Mouse (Mus musculus): Measurements from ENCODE around the gene Smndc1. TPM values are rescaled to one million over a fixed set of nuclear protein-coding genes. Genes with fewer than 3 reads are reported as not detected.
"Not testable (repeated sequence)": the region's sequence is repeated elsewhere in the genome, so short reads cannot be mapped to it uniquely, and the experiment has no call there.

The Smndc1 gene
- polyA plus RNA-seq, 1 experiment from 2014 or later, result 43.5 TPM

- WGBS, result 64% methylated on average over 3 of the region's 3 CpGs
- H3K9ac ChIP-seq (replicated peaks; ENCODE audit: low read depth, low read length); H3K9me3 ChIP-seq (ENCODE audit: control insufficient read depth, low read depth, low read length); H3K4me1 ChIP-seq (ENCODE audit: control insufficient read depth, insufficient read depth, low read length); H3K4me3 ChIP-seq (ENCODE audit: low read depth, low read length); H3K27ac ChIP-seq (ENCODE audit: low read length); ATAC-seq (ENCODE audit: insufficient number of reproducible peaks, insufficient read depth, low FRiP score, low read depth); H3K4me2 ChIP-seq (replicated peaks; ENCODE audit: low read depth, low read length); H3K36me3 ChIP-seq (ENCODE audit: control insufficient read depth, insufficient read depth, low read length); H3K27me3 ChIP-seq (ENCODE audit: control insufficient read depth, insufficient read depth, low read length): not testable (repeated sequence)
These were observed 4.6 kb upstream of the Smndc1 start for GRCm38 (mm10) chr19:53394956-53395355.

DNA sequence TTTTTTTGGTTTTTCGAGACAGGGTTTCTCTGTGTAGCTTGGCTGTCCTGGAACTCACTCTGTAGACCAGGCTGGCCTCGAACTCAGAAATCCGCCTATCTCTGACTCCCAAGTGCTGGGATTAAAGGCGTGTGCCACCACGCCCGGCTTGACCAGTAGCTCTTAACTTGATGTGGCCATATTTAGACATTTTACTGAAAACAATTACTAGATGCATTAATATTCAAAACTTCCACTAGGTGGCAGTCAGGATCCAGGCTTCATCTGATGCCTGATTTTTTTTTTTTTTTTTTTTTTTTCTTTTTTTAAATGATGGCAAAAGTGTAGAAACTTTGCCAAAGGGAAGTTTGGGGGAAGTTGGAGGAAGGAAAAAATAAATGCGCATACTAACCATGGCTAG is 4.2 kb upstream of the Smndc1 start:
- H3K4me2 ChIP-seq (replicated peaks; ENCODE audit: low read depth, low read length), result no peak overlapping the region
- ATAC-seq (ENCODE audit: insufficient number of reproducible peaks, insufficient read depth, low FRiP score, low read depth), result no peak
- H3K36me3 ChIP-seq (ENCODE audit: control insufficient read depth, insufficient read depth, low read length), result no peaks in the 10 kb centered on the region
- H3K27ac ChIP-seq (ENCODE audit: low read length), result no peak overlapping the region
- H3K4me1 ChIP-seq (ENCODE audit: control insufficient read depth, insufficient read depth, low read length), result peaks cover 6% of the 10 kb centered on the region; the same call in 1 of the 2 replicates
- 14% methylated on average over 7 of the region's 7 CpGs for WGBS
- no peaks in the 10 kb centered on the region for H3K27me3 ChIP-seq (ENCODE audit: control insufficient read depth, insufficient read depth, low read length)
- no peaks in the 10 kb centered on the region for H3K9me3 ChIP-seq (ENCODE audit: control insufficient read depth, low read depth, low read length)
- no peak overlapping the region for H3K4me3 ChIP-seq (ENCODE audit: low read depth, low read length)
- H3K9ac ChIP-seq (replicated peaks; ENCODE audit: low read depth, low read length), result no peak overlapping the region

- no peak overlapping the region for H3K4me3 ChIP-seq (ENCODE audit: low read depth, low read length)
- no peak overlapping the region for H3K9ac ChIP-seq (replicated peaks; ENCODE audit: low read depth, low read length)
- no peaks in the 10 kb centered on the region for H3K9me3 ChIP-seq (ENCODE audit: control insufficient read depth, low read depth, low read length)
- H3K27me3 ChIP-seq (ENCODE audit: control insufficient read depth, insufficient read depth, low read length), result no peaks in the 10 kb centered on the region
- H3K4me1 ChIP-seq (ENCODE audit: control insufficient read depth, insufficient read depth, low read length), result peaks cover 9% of the 10 kb centered on the region
- ATAC-seq (ENCODE audit: insufficient number of reproducible peaks, insufficient read depth, low FRiP score, low read depth), result no peak
- H3K36me3 ChIP-seq (ENCODE audit: control insufficient read depth, insufficient read depth, low read length), result peaks cover 1% of the 10 kb centered on the region
- no peak overlapping the region for H3K27ac ChIP-seq (ENCODE audit: low read length)
- H3K4me2 ChIP-seq (replicated peaks; ENCODE audit: low read depth, low read length), result no peak overlapping the region
These were observed 3.3 kb upstream of the Smndc1 start for GRCm38 (mm10) chr19:53393646-53394045.

DNA sequence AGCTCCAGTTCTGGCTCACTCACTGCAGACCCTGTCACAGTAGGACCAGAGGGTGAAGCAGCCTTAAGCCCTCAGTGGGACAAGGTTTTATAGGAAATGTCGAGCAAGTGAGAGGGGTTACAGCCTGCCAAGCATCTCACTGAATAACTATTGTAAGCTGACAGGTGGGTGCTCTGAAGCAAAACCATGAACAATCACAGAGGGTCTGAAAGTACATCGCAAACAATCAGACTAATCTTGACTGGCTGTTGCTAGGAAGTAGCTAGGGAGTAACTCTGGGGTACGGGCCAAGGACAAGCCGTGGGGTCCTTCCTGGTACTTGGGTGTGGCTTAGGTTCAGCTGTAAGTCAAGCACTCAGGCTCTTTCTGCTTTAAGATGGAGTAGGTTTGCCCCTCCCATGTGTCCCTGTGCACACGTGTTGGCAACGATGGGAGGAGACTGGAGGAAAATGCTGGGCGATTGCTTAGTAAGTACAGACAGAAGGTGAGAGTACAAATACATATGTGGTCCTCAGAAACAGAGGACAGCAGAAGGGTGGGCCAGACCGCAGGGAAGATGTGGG is 2.5 kb upstream of the Smndc1 start:
- no peak overlapping the region for H3K4me3 ChIP-seq (ENCODE audit: low read depth, low read length)
- H3K9ac ChIP-seq (replicated peaks; ENCODE audit: low read depth, low read length), result no peak overlapping the region
- peaks cover 9% of the 10 kb centered on the region for H3K36me3 ChIP-seq (ENCODE audit: control insufficient read depth, insufficient read depth, low read length)
- no peak overlapping the region for H3K27ac ChIP-seq (ENCODE audit: low read length)
- peaks cover 9% of the 10 kb centered on the region for H3K4me1 ChIP-seq (ENCODE audit: control insufficient read depth, insufficient read depth, low read length)
- no peaks in the 10 kb centered on the region for H3K27me3 ChIP-seq (ENCODE audit: control insufficient read depth, insufficient read depth, low read length)
- 63% methylated on average over 8 of the region's 8 CpGs for WGBS
- ATAC-seq (ENCODE audit: insufficient number of reproducible peaks, insufficient read depth, low FRiP score, low read depth), result no peak
- no peak overlapping the region for H3K4me2 ChIP-seq (replicated peaks; ENCODE audit: low read depth, low read length)
- H3K9me3 ChIP-seq (ENCODE audit: control insufficient read depth, low read depth, low read length), result no peaks in the 10 kb centered on the region

- no peaks in the 10 kb centered on the region for H3K27me3 ChIP-seq (ENCODE audit: control insufficient read depth, insufficient read depth, low read length)
- 82% methylated on average over 5 of the region's 5 CpGs for WGBS
- H3K4me3 ChIP-seq (ENCODE audit: low read depth, low read length), result peak overlapping the region; percentile 99; the same call in 1 of the 2 replicates
These were observed 1.4 kb upstream of the Smndc1 start for GRCm38 (mm10) chr19:53391787-53392186.

GRCm38 (mm10) chr19:53391386-53391785 is 1.0 kb upstream of the Smndc1 start:
- H3K9ac ChIP-seq (replicated peaks; ENCODE audit: low read depth, low read length), result peak overlapping the region; percentile 70
- H3K36me3 ChIP-seq (ENCODE audit: control insufficient read depth, insufficient read depth, low read length), result peaks cover 21% of the 10 kb centered on the region
- WGBS, result 48% methylated on average over 8 of the region's 8 CpGs
- no peaks in the 10 kb centered on the region for H3K9me3 ChIP-seq (ENCODE audit: control insufficient read depth, low read depth, low read length)
- H3K4me1 ChIP-seq (ENCODE audit: control insufficient read depth, insufficient read depth, low read length), result peaks cover 9% of the 10 kb centered on the region
- H3K4me2 ChIP-seq (replicated peaks; ENCODE audit: low read depth, low read length), result peak overlapping the region; percentile 56
- peak overlapping the region; percentile 99 for H3K4me3 ChIP-seq (ENCODE audit: low read depth, low read length)
- no peaks in the 10 kb centered on the region for H3K27me3 ChIP-seq (ENCODE audit: control insufficient read depth, insufficient read depth, low read length)
- H3K27ac ChIP-seq (ENCODE audit: low read length), result no peak overlapping the region
- no peak for ATAC-seq (ENCODE audit: insufficient number of reproducible peaks, insufficient read depth, low FRiP score, low read depth)

More at GRCm38 (mm10) chr19:53391787-53392186, 1.4 kb upstream of the Smndc1 start:
- Histone ChIP-seq H3K4me1 (ENCODE audit: control insufficient read depth, insufficient read depth, low read length) (peaks cover 9% of the 10 kb centered on the region), H3K9ac (replicated peaks; ENCODE audit: low read depth, low read length) (no peak overlapping the region), H3K9me3 (ENCODE audit: control insufficient read depth, low read depth, low read length) (no peaks in the 10 kb centered on the region), H3K4me2 (replicated peaks; ENCODE audit: low read depth, low read length) (peak overlapping the region; percentile 56), H3K36me3 (ENCODE audit: control insufficient read depth, insufficient read depth, low read length) (peaks cover 20% of the 10 kb centered on the region), H3K27ac (ENCODE audit: low read length) (no peak overlapping the region)
- ATAC-seq (ENCODE audit: insufficient number of reproducible peaks, insufficient read depth, low FRiP score, low read depth), result no peak

DNA sequence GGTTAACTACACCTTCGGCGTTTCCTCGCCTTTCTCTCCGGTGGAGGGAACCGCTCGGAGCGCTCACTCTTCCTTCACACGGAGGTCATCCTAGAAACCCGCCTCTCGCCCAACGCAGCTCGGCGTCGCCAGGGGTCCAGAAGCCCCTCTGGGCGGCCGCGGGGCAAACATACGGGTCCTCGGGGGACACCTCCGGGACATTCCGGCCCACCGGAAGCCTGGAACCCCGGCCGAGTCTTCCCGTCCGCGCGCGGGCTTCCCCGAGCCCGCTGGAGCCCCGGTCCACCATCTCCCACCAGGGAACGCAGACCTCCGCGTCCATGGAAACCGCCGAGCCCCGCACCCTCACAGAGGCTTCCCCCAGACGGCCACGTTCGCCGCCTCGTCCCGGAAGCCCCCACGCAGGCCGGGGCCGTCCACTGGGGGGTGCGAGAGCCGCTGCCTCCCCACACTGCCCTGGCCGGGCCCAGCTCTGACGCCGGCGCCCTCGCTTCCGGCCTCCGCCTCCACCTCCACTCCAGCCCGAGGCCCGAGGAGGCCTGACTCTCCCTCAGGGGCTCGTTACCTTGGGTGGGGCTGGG is 437 bp downstream of the Smndc1 start:
- Histone ChIP-seq H3K36me3 (ENCODE audit: control insufficient read depth, insufficient read depth, low read length) (peaks cover 32% of the 10 kb centered on the region), H3K4me3 (ENCODE audit: low read depth, low read length) (peak overlapping the region; percentile 99), H3K4me2 (replicated peaks; ENCODE audit: low read depth, low read length) (peak overlapping the region; percentile 39), H3K9me3 (ENCODE audit: control insufficient read depth, low read depth, low read length) (no peaks in the 10 kb centered on the region), H3K27ac (ENCODE audit: low read length) (peak overlapping the region; percentile 99), H3K4me1 (ENCODE audit: control insufficient read depth, insufficient read depth, low read length) (peaks cover 9% of the 10 kb centered on the region), H3K9ac (replicated peaks; ENCODE audit: low read depth, low read length) (peak overlapping the region; percentile 99), H3K27me3 (ENCODE audit: control insufficient read depth, insufficient read depth, low read length) (no peaks in the 10 kb centered on the region)
- WGBS, result under 1% methylated on average over 59 of the region's 59 CpGs
- ATAC-seq (ENCODE audit: insufficient number of reproducible peaks, insufficient read depth, low FRiP score, low read depth), result peak; percentile 87

- Histone ChIP-seq H3K4me2 (replicated peaks; ENCODE audit: low read depth, low read length) (peak overlapping the region; percentile 39), H3K4me3 (ENCODE audit: low read depth, low read length) (peak overlapping the region; percentile 99), H3K27ac (ENCODE audit: low read length) (peak overlapping the region; percentile 99; the same call in 1 of the 2 replicates), H3K27me3 (ENCODE audit: control insufficient read depth, insufficient read depth, low read length) (no peaks in the 10 kb centered on the region), H3K4me1 (ENCODE audit: control insufficient read depth, insufficient read depth, low read length) (peaks cover 9% of the 10 kb centered on the region), H3K9ac (replicated peaks; ENCODE audit: low read depth, low read length) (peak overlapping the region; percentile 99), H3K9me3 (ENCODE audit: control insufficient read depth, low read depth, low read length) (no peaks in the 10 kb centered on the region), H3K36me3 (ENCODE audit: control insufficient read depth, insufficient read depth, low read length) (peaks cover 36% of the 10 kb centered on the region)
- WGBS, result 16% methylated on average over 6 of the region's 6 CpGs
- no peak for ATAC-seq (ENCODE audit: insufficient number of reproducible peaks, insufficient read depth, low FRiP score, low read depth)
These were observed 961 bp downstream of the Smndc1 start for GRCm38 (mm10) chr19:53389417-53389816.

DNA sequence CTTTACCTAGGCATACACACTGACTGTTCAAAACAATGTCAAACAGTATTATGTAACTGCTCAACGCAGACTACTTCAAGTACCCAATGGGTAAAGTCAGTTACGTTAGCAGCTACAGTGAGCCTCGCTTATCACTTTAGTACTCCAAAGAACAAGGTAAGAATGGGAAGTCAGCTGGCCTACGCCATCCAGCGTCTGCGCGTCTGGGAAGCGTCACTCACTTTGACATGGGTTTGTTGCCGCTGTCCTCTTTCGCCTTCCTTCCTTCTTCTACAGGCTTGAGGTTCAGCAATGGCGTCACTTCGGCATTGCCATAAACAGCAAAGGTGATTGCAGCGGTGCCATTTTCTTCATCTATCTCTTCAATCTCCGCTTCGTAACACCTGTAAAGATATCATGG is 7.0 kb downstream of the Smndc1 start:
- Histone ChIP-seq H3K36me3 (ENCODE audit: control insufficient read depth, insufficient read depth, low read length) (peaks cover 79% of the 10 kb centered on the region), H3K27ac (ENCODE audit: low read length) (no peak overlapping the region)
- no peak for ATAC-seq (ENCODE audit: insufficient number of reproducible peaks, insufficient read depth, low FRiP score, low read depth)

More for the DNA sequence above, 7.0 kb downstream of the Smndc1 start:
- Histone ChIP-seq H3K27me3 (ENCODE audit: control insufficient read depth, insufficient read depth, low read length) (no peaks in the 10 kb centered on the region), H3K4me1 (ENCODE audit: control insufficient read depth, insufficient read depth, low read length) (no peaks in the 10 kb centered on the region), H3K4me2 (replicated peaks; ENCODE audit: low read depth, low read length) (no peak overlapping the region), H3K9me3 (ENCODE audit: control insufficient read depth, low read depth, low read length) (no peaks in the 10 kb centered on the region), H3K9ac (replicated peaks; ENCODE audit: low read depth, low read length) (no peak overlapping the region), H3K4me3 (ENCODE audit: low read depth, low read length) (no peak overlapping the region)
- 92% methylated on average over 15 of the region's 15 CpGs for WGBS

All from stomach, embryonic 14.5 days (tissue).